In the genomic region with DNA sequence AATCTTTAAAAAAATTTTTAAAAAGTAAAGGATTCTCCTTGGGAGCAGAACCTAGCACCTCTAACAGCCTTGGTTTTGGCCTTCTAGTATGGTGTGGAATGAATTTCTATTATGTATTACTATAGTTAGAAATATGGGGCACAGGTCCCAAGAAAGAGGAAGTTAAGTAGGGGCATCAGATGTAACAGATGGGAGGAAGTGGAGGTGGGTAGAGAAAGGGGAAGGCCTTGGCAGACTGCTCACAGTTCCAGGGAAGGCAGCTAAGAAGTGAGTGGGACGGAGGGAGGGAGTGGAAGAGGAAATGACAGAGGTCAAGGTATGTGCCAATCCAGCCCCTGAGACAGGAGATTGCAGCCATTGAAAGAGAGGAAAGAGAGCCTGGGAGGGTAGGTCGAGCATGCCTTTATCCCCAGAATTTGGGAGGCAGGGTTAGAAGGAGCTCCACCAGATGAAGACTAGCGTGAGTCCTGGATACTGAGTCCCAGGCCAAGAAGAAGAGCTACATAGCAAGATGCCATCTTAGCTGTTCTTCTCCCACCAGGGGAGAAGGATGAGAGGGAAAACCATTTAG, we compare ENCODE assay signal across 18 mouse cellular contexts. TPM values are rescaled to one million over a fixed set of nuclear protein-coding genes. Genes with fewer than 3 reads are reported as not detected.
DNase-seq lines count a peak whose midpoint lies in the region; ATAC-seq and TF ChIP-seq lines count a peak whose summit lies in the region.
"Had no signal": no experiment of that assay in that cellular context is flagged by ENCODE, and none has a peak within 500 bp of the region (broad histone marks: within the 10 kb centered on the region; RNA-seq: fewer than 3 reads in every experiment).

No protein-coding gene starts in this region.

- no peaks in the 10 kb centered on the region for H3K36me3 ChIP-seq in liver, embryonic 13.5 days
- no peaks in the 10 kb centered on the region for H3K36me3 ChIP-seq in megakaryocyte, embryonic 14.5 days (replicated peaks; ENCODE audit: low read length)
- no peaks in the 10 kb centered on the region for H3K36me3 ChIP-seq in midbrain, postnatal 0 days (ENCODE audit: insufficient read depth, low read length)
- H3K36me3 ChIP-seq: hindbrain, embryonic 15.5 days; neural tube, embryonic 15.5 days; stomach, embryonic 15.5 days had no signal

- no peak for ATAC-seq in liver, embryonic 13.5 days (ENCODE audit: low read depth)
- ATAC-seq in midbrain, postnatal 0 days (ENCODE audit: low FRiP score) = no peak
- ATAC-seq: CD4-positive, CD25-positive, alpha-beta regulatory T cell, adult 4 months; forebrain, postnatal 0 days had no signal

- no peak for DNase-seq in liver, embryonic 13.5 days
- no peak for DNase-seq in liver
- peak; percentile 65 for DNase-seq in A20 (ENCODE audit: low read depth, low spot score)
- no peak for DNase-seq in cerebellum, postnatal 10 days
- DNase-seq in urinary bladder, adult 2 months (ENCODE audit: low spot score) = no peak
- no peak for DNase-seq in midbrain, postnatal 0 days (ENCODE audit: low spot score)
- DNase-seq: forebrain, postnatal 0 days; gastrocnemius, postnatal 36 days; kidney, adult 2 months; kidney, postnatal 4 days; layer of hippocampus, postnatal 36 days had no signal

- H3K27me3 ChIP-seq in liver, embryonic 13.5 days = peaks cover 22% of the 10 kb centered on the region
- peaks cover 19% of the 10 kb centered on the region for H3K27me3 ChIP-seq in megakaryocyte, embryonic 14.5 days (replicated peaks)
- H3K27me3 ChIP-seq in midbrain, postnatal 0 days (ENCODE audit: insufficient read depth, low read length) = no peaks in the 10 kb centered on the region

- peak overlapping the region; percentile 15; the same call in 1 of the 2 replicates for H3K27ac ChIP-seq in liver, embryonic 13.5 days
- peak overlapping the region; percentile 79 for H3K27ac ChIP-seq in bone marrow, adult 2 months (ENCODE audit: control insufficient read depth, insufficient read depth, low read depth, low read length, poor library complexity)
- no peak overlapping the region for H3K27ac ChIP-seq in midbrain, postnatal 0 days (ENCODE audit: low read depth, low read length)
- H3K27ac ChIP-seq: hindbrain, embryonic 15.5 days; neural tube, embryonic 15.5 days; stomach, embryonic 15.5 days had no signal

- no peaks in the 10 kb centered on the region for H3K9me3 ChIP-seq in liver, embryonic 13.5 days (replicated peaks)
- no peaks in the 10 kb centered on the region for H3K9me3 ChIP-seq in megakaryocyte, embryonic 14.5 days
- H3K9me3 ChIP-seq in midbrain, postnatal 0 days (ENCODE audit: low read length) = no peaks in the 10 kb centered on the region
- H3K9me3 ChIP-seq: hindbrain, embryonic 15.5 days; neural tube, embryonic 15.5 days; stomach, embryonic 15.5 days had no signal

- no peak for TF ChIP-seq POLR2A in bone marrow, adult 2 months (IDR thresholded peaks at IDR 0.05; ENCODE audit: borderline replicate concordance, control insufficient read depth, low read depth, low read length)

- no peak overlapping the region for H3K9ac ChIP-seq in liver, embryonic 13.5 days
- H3K9ac ChIP-seq in midbrain, postnatal 0 days (replicated peaks; ENCODE audit: low read length, poor library complexity, severe bottlenecking) = no peak overlapping the region
- H3K9ac ChIP-seq: forebrain, postnatal 0 days; hindbrain, embryonic 15.5 days; neural tube, embryonic 15.5 days; stomach, embryonic 15.5 days had no signal

- no peak for TF ChIP-seq CTCF in bone marrow, adult 2 months (IDR thresholded peaks at IDR 0.05; ENCODE audit: control insufficient read depth, insufficient read depth, low read length)
- TF ChIP-seq CTCF in midbrain, postnatal 0 days (IDR thresholded peaks at IDR 0.05) = no peak

- H3K4me3 ChIP-seq in liver, embryonic 13.5 days (replicated peaks) = no peak overlapping the region
- no peak overlapping the region for H3K4me3 ChIP-seq in bone marrow, adult 2 months (replicated peaks; ENCODE audit: control insufficient read depth, low read depth, low read length)
- H3K4me3 ChIP-seq in megakaryocyte, embryonic 14.5 days (replicated peaks) = peak overlapping the region; percentile 40
- no peak overlapping the region for H3K4me3 ChIP-seq in midbrain, postnatal 0 days (ENCODE audit: low read depth, low read length)
- H3K4me3 ChIP-seq: erythroblast, embryonic 14.5 days; hindbrain, embryonic 15.5 days; neural tube, embryonic 15.5 days; stomach, embryonic 15.5 days had no signal

- 36% methylated on average over 3 of the region's 3 CpGs for WGBS in liver, embryonic 13.5 days (ENCODE audit: insufficient replicate concordance)
- WGBS in bone marrow, adult 2 months = 14% methylated on average over 3 of the region's 3 CpGs
- WGBS in midbrain, postnatal 0 days = 79% methylated on average over 3 of the region's 3 CpGs

- peaks cover 22% of the 10 kb centered on the region for H3K4me1 ChIP-seq in liver, embryonic 13.5 days (replicated peaks)
- peaks cover 4% of the 10 kb centered on the region for H3K4me1 ChIP-seq in bone marrow, adult 2 months (ENCODE audit: control insufficient read depth, insufficient read depth, low read length)
- peaks cover 44% of the 10 kb centered on the region for H3K4me1 ChIP-seq in megakaryocyte, embryonic 14.5 days
- H3K4me1 ChIP-seq in midbrain, postnatal 0 days (ENCODE audit: insufficient read depth, low read length) = no peaks in the 10 kb centered on the region

- 0 out of 2 replicates have a peak overlapping the region, but pooled peaks have one; percentile 21 for H3K4me2 ChIP-seq in liver, embryonic 13.5 days
- no peak overlapping the region for H3K4me2 ChIP-seq in midbrain, postnatal 0 days (ENCODE audit: low read depth, low read length, poor library complexity, severe bottlenecking)
- H3K4me2 ChIP-seq: hindbrain, embryonic 15.5 days; neural tube, embryonic 15.5 days; stomach, embryonic 15.5 days had no signal

RNA-seq across cellular contexts. Expression of a gene that starts 4.5 kb away (rescaled TPM):
- 0.28 and 0.30 TPM in 2 replicates for polyA plus RNA-seq in liver, embryonic 13.5 days (2015; fragmentation: Nextera tagmentation; extraction: Ambion mirVana)
- 1.2 and 1.5 TPM in 2 replicates for polyA plus RNA-seq in bone marrow, adult 2 months (2011; ENCODE audit: insufficient read depth, insufficient read length, low replicate concordance, missing spikeins)
- 0.75 TPM in 1 of 2 replicates, not detected in the other for polyA plus RNA-seq in megakaryocyte, embryonic 14.5 days (2012; ENCODE audit: insufficient read depth, low replicate concordance)
- 3.7 and 6.2 TPM in 2 replicates for polyA plus RNA-seq in urinary bladder, adult 2 months (2012; rRNA removed)
- total RNA-seq in midbrain, postnatal 0 days (2014; rRNA removed) = 5.0 and 8.4 TPM in 2 replicates
- polyA plus RNA-seq in midbrain, postnatal 0 days (2015; fragmentation: Nextera tagmentation; extraction: Ambion mirVana) = 3.4 and 4.2 TPM in 2 replicates
- polyA plus RNA-seq: CD4-positive, CD25-positive, alpha-beta regulatory T cell, adult 4 months had no signal

RNA-seq across cellular contexts. Expression of a gene that starts 9.3 kb away (rescaled TPM):
- polyA plus RNA-seq in liver, embryonic 13.5 days (2015; fragmentation: Nextera tagmentation; extraction: Ambion mirVana) = 1,847 and 1,941 TPM in 2 replicates
- 378 and 387 TPM in 2 replicates for polyA plus RNA-seq in bone marrow, adult 2 months (2011; ENCODE audit: insufficient read depth, insufficient read length, low replicate concordance, missing spikeins)
- polyA plus RNA-seq in megakaryocyte, embryonic 14.5 days (2012; ENCODE audit: insufficient read depth, low replicate concordance) = 2,079 and 2,119 TPM in 2 replicates
- 565 and 624 TPM in 2 replicates for polyA plus RNA-seq in urinary bladder, adult 2 months (2012; rRNA removed)
- total RNA-seq in midbrain, postnatal 0 days (2014; rRNA removed) = 452 and 486 TPM in 2 replicates
- polyA plus RNA-seq in midbrain, postnatal 0 days (2015; fragmentation: Nextera tagmentation; extraction: Ambion mirVana) = 1,054 and 1,096 TPM in 2 replicates

RNA-seq across cellular contexts. Expression of a gene that starts 16.9 kb away (rescaled TPM):
- 14.2 TPM in 2 replicates for polyA plus RNA-seq in liver, embryonic 13.5 days (2015; fragmentation: Nextera tagmentation; extraction: Ambion mirVana)
- polyA plus RNA-seq in bone marrow, adult 2 months (2011; ENCODE audit: insufficient read depth, insufficient read length, low replicate concordance, missing spikeins) = 24.5 and 32.2 TPM in 2 replicates
- polyA plus RNA-seq in megakaryocyte, embryonic 14.5 days (2012; ENCODE audit: insufficient read depth, low replicate concordance) = not detected in 2 replicates
- 146 and 167 TPM in 2 replicates for polyA plus RNA-seq in urinary bladder, adult 2 months (2012; rRNA removed)
- total RNA-seq in midbrain, postnatal 0 days (2014; rRNA removed) = 8.8 and 9.0 TPM in 2 replicates
- polyA plus RNA-seq in midbrain, postnatal 0 days (2015; fragmentation: Nextera tagmentation; extraction: Ambion mirVana) = 3.4 and 4.0 TPM in 2 replicates
- polyA plus RNA-seq: CD4-positive, CD25-positive, alpha-beta regulatory T cell, adult 4 months had no signal

RNA-seq across cellular contexts. Expression of a gene that starts 17.4 kb away (rescaled TPM):
- 107 and 116 TPM in 2 replicates for polyA plus RNA-seq in liver, embryonic 13.5 days (2015; fragmentation: Nextera tagmentation; extraction: Ambion mirVana)
- polyA plus RNA-seq in bone marrow, adult 2 months (2011; ENCODE audit: insufficient read depth, insufficient read length, low replicate concordance, missing spikeins) = 120 and 203 TPM in 2 replicates
- polyA plus RNA-seq in megakaryocyte, embryonic 14.5 days (2012; ENCODE audit: insufficient read depth, low replicate concordance) = 116 and 124 TPM in 2 replicates
- 56.3 and 63.2 TPM in 2 replicates for polyA plus RNA-seq in urinary bladder, adult 2 months (2012; rRNA removed)
- 45.8 and 47.6 TPM in 2 replicates for total RNA-seq in midbrain, postnatal 0 days (2014; rRNA removed)
- 60.3 and 64.3 TPM in 2 replicates for polyA plus RNA-seq in midbrain, postnatal 0 days (2015; fragmentation: Nextera tagmentation; extraction: Ambion mirVana)

RNA-seq across cellular contexts. Expression of a gene that starts 30.2 kb away (rescaled TPM):
- 2.3 and 2.8 TPM in 2 replicates for polyA plus RNA-seq in liver, embryonic 13.5 days (2015; fragmentation: Nextera tagmentation; extraction: Ambion mirVana)
- polyA plus RNA-seq in bone marrow, adult 2 months (2011; ENCODE audit: insufficient read depth, insufficient read length, low replicate concordance, missing spikeins) = 25.7 and 38.2 TPM in 2 replicates
- polyA plus RNA-seq in megakaryocyte, embryonic 14.5 days (2012; ENCODE audit: insufficient read depth, low replicate concordance) = 17.6 and 26.8 TPM in 2 replicates
- 43.4 and 47.8 TPM in 2 replicates for polyA plus RNA-seq in urinary bladder, adult 2 months (2012; rRNA removed)
- 112 and 118 TPM in 2 replicates for total RNA-seq in midbrain, postnatal 0 days (2014; rRNA removed)
- 15.2 and 16.7 TPM in 2 replicates for polyA plus RNA-seq in midbrain, postnatal 0 days (2015; fragmentation: Nextera tagmentation; extraction: Ambion mirVana)
